ENCODE assay signal across 8 mouse cellular contexts in the genomic region with DNA sequence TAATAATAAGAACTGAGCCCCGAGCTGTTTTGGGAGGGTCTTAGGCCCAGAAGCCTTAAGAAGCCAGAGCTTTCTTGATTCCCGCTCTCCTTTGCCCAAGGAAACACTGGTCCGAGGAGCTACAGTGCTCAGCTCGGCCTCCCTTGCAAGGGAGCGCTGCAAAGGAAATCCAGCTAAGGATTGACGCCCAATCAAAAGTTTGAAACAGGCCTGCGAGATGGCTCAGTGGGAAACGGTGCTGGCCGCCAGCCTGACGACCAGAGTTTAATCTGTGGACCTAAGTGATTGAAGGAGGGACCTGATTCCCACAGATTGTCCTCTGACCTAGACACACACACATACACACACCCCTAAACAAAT. TPM values are rescaled to one million over a fixed set of nuclear protein-coding genes. Genes with fewer than 3 reads are reported as not detected.
DNase-seq lines count a peak whose midpoint lies in the region; ATAC-seq lines count a peak whose summit lies in the region.

No protein-coding gene starts in this region.

- ATAC-seq in megakaryocyte, adult 5-6 weeks (ENCODE audit: poor library complexity, severe bottlenecking) = no peak
- no peak for ATAC-seq in embryonic facial prominence, embryonic 13.5 days (ENCODE audit: insufficient number of reproducible peaks, insufficient read depth, low FRiP score, low TSS enrichment, low read depth)
- ATAC-seq in intestine, embryonic 14.5 days (replicated peaks; ENCODE audit: low FRiP score, low TSS enrichment, low read depth) = 0 out of 2 replicates have a peak, but pooled peaks have one; percentile 3

- no peaks in the 10 kb centered on the region for H3K9me3 ChIP-seq in megakaryocyte, embryonic 14.5 days
- no peaks in the 10 kb centered on the region for H3K9me3 ChIP-seq in embryonic facial prominence, embryonic 13.5 days
- H3K9me3 ChIP-seq in intestine, embryonic 14.5 days (ENCODE audit: control insufficient read depth, low read length) = no peaks in the 10 kb centered on the region
- no peaks in the 10 kb centered on the region for H3K9me3 ChIP-seq in midbrain, embryonic 10.5 days (replicated peaks)

- peaks cover 24% of the 10 kb centered on the region for H3K27me3 ChIP-seq in megakaryocyte, embryonic 14.5 days (replicated peaks)
- H3K27me3 ChIP-seq in embryonic facial prominence, embryonic 13.5 days = peaks cover 43% of the 10 kb centered on the region
- H3K27me3 ChIP-seq in intestine, embryonic 14.5 days (replicated peaks; ENCODE audit: control insufficient read depth, insufficient read depth, low read length) = peaks cover 21% of the 10 kb centered on the region
- peaks cover 67% of the 10 kb centered on the region for H3K27me3 ChIP-seq in midbrain, embryonic 10.5 days (ENCODE audit: low read depth, poor library complexity, severe bottlenecking)

- peaks cover 72% of the 10 kb centered on the region for H3K4me1 ChIP-seq in megakaryocyte, embryonic 14.5 days
- peaks cover 43% of the 10 kb centered on the region for H3K4me1 ChIP-seq in embryonic facial prominence, embryonic 13.5 days
- peaks cover 19% of the 10 kb centered on the region for H3K4me1 ChIP-seq in intestine, embryonic 14.5 days (replicated peaks; ENCODE audit: control insufficient read depth, insufficient read depth, low read length)
- peaks cover 70% of the 10 kb centered on the region for H3K4me1 ChIP-seq in midbrain, embryonic 10.5 days

- peak overlapping the region; percentile 70 for H3K9ac ChIP-seq in embryonic facial prominence, embryonic 13.5 days
- H3K9ac ChIP-seq in intestine, embryonic 14.5 days (ENCODE audit: low read length) = peak overlapping the region; percentile 23

- H3K4me2 ChIP-seq in embryonic facial prominence, embryonic 13.5 days = peak overlapping the region; percentile 98
- H3K4me2 ChIP-seq in intestine, embryonic 14.5 days (ENCODE audit: low read length) = peak overlapping the region; percentile 93

- peak overlapping the region; percentile 94 for H3K4me3 ChIP-seq in megakaryocyte, embryonic 14.5 days (replicated peaks)
- H3K4me3 ChIP-seq in embryonic facial prominence, embryonic 13.5 days = peak overlapping the region; percentile 67
- H3K4me3 ChIP-seq in intestine, embryonic 14.5 days (ENCODE audit: low read depth, low read length) = peak overlapping the region; percentile 71
- H3K4me3 ChIP-seq in midbrain, embryonic 10.5 days = peak overlapping the region; percentile 70

- 8% methylated on average over 10 of the region's 10 CpGs for WGBS in embryonic facial prominence, embryonic 13.5 days
- 14% methylated on average over 10 of the region's 10 CpGs for WGBS in intestine, embryonic 14.5 days
- WGBS in midbrain, embryonic 10.5 days = 2% methylated on average over 10 of the region's 10 CpGs

- H3K36me3 ChIP-seq in megakaryocyte, embryonic 14.5 days (replicated peaks; ENCODE audit: low read length) = peaks cover 27% of the 10 kb centered on the region
- peaks cover 10% of the 10 kb centered on the region for H3K36me3 ChIP-seq in embryonic facial prominence, embryonic 13.5 days
- 0 out of 2 replicates have a peak, but pooled peaks cover 11% of the 10 kb centered on the region for H3K36me3 ChIP-seq in intestine, embryonic 14.5 days (ENCODE audit: control insufficient read depth, insufficient read depth, low read length)
- peaks cover 16% of the 10 kb centered on the region for H3K36me3 ChIP-seq in midbrain, embryonic 10.5 days

- H3K27ac ChIP-seq in embryonic facial prominence, embryonic 13.5 days = peak overlapping the region; percentile 17; the same call in 1 of the 2 replicates
- H3K27ac ChIP-seq in intestine, embryonic 14.5 days (ENCODE audit: low read depth) = no peak overlapping the region; the same call in 1 of the 2 replicates
- H3K27ac ChIP-seq in midbrain, embryonic 10.5 days (replicated peaks) = peak overlapping the region; percentile 85

- DNase-seq in intestine, embryonic 14.5 days (ENCODE audit: low spot score) = no peak
- DNase-seq in midbrain, embryonic 10.5 days (ENCODE audit: low spot score) = no peak
- no peak for DNase-seq in c-Kit-positive CD71-positive TER-119-positive erythroid progenitor cells, embryonic 14.5 days (ENCODE audit: low spot score)
- no peak for DNase-seq in frontal cortex, postnatal 25 days (ENCODE audit: low spot score in 2 of 2)
- DNase-seq in spleen, adult 12 weeks (ENCODE audit: low spot score) = no peak

RNA-seq across cellular contexts. Expression of gene Abhd15, which starts 1.1 kb away (rescaled TPM):
- 2.4 and 4.6 TPM in 2 replicates for polyA plus RNA-seq in megakaryocyte, embryonic 14.5 days (2012; ENCODE audit: insufficient read depth, low replicate concordance)
- 6.8 and 8.3 TPM in 2 replicates for total RNA-seq in megakaryocyte, adult 5-6 weeks (2015)
- 13.8 and 17.0 TPM in 2 replicates for total RNA-seq in megakaryocyte, adult 5-6 weeks (2017)
- polyA plus RNA-seq in embryonic facial prominence, embryonic 13.5 days (2015; fragmentation: Nextera tagmentation; extraction: Ambion mirVana) = 2.0 and 2.2 TPM in 2 replicates
- polyA plus RNA-seq in intestine, embryonic 14.5 days (2014; fragmentation: Nextera tagmentation; extraction: Ambion mirVana) = 2.2 and 3.2 TPM in 2 replicates
- polyA plus RNA-seq in midbrain, embryonic 10.5 days (2016; fragmentation: Nextera tagmentation; extraction: Ambion mirVana) = 3.9 and 4.2 TPM in 2 replicates

RNA-seq across cellular contexts. Expression of gene Trp53i13, which starts 2.0 kb away (rescaled TPM):
- 22.3 and 38.9 TPM in 2 replicates for polyA plus RNA-seq in megakaryocyte, embryonic 14.5 days (2012; ENCODE audit: insufficient read depth, low replicate concordance)
- total RNA-seq in megakaryocyte, adult 5-6 weeks (2015) = 6.2 and 6.5 TPM in 2 replicates
- 5.0 and 5.8 TPM in 2 replicates for total RNA-seq in megakaryocyte, adult 5-6 weeks (2017)
- polyA plus RNA-seq in embryonic facial prominence, embryonic 13.5 days (2015; fragmentation: Nextera tagmentation; extraction: Ambion mirVana) = 54.7 and 55.2 TPM in 2 replicates
- polyA plus RNA-seq in intestine, embryonic 14.5 days (2014; fragmentation: Nextera tagmentation; extraction: Ambion mirVana) = 27.3 and 32.5 TPM in 2 replicates
- polyA plus RNA-seq in midbrain, embryonic 10.5 days (2016; fragmentation: Nextera tagmentation; extraction: Ambion mirVana) = 31.3 and 36.5 TPM in 2 replicates

RNA-seq across cellular contexts. Expression of gene Gm10392, which starts 5.2 kb away (rescaled TPM):
- 0.08 TPM in 1 of 2 replicates, not detected in the other for polyA plus RNA-seq in megakaryocyte, embryonic 14.5 days (2012; ENCODE audit: insufficient read depth, low replicate concordance)
- total RNA-seq in megakaryocyte, adult 5-6 weeks (2015) = not detected in 2 replicates
- total RNA-seq in megakaryocyte, adult 5-6 weeks (2017) = 0.51 and 1.8 TPM in 2 replicates
- polyA plus RNA-seq in embryonic facial prominence, embryonic 13.5 days (2015; fragmentation: Nextera tagmentation; extraction: Ambion mirVana) = not detected in 2 replicates
- polyA plus RNA-seq in intestine, embryonic 14.5 days (2014; fragmentation: Nextera tagmentation; extraction: Ambion mirVana) = not detected in 2 replicates
- 0.12 TPM in 1 of 2 replicates, not detected in the other for polyA plus RNA-seq in midbrain, embryonic 10.5 days (2016; fragmentation: Nextera tagmentation; extraction: Ambion mirVana)

RNA-seq across cellular contexts. Expression of gene Git1, which starts 20.4 kb away (rescaled TPM):
- polyA plus RNA-seq in megakaryocyte, embryonic 14.5 days (2012; ENCODE audit: insufficient read depth, low replicate concordance) = 65.1 and 158 TPM in 2 replicates
- total RNA-seq in megakaryocyte, adult 5-6 weeks (2015) = 17.6 and 20.0 TPM in 2 replicates
- 12.3 and 18.7 TPM in 2 replicates for total RNA-seq in megakaryocyte, adult 5-6 weeks (2017)
- 10.8 and 11.1 TPM in 2 replicates for polyA plus RNA-seq in embryonic facial prominence, embryonic 13.5 days (2015; fragmentation: Nextera tagmentation; extraction: Ambion mirVana)
- polyA plus RNA-seq in intestine, embryonic 14.5 days (2014; fragmentation: Nextera tagmentation; extraction: Ambion mirVana) = 17.7 and 19.8 TPM in 2 replicates
- polyA plus RNA-seq in midbrain, embryonic 10.5 days (2016; fragmentation: Nextera tagmentation; extraction: Ambion mirVana) = 10.9 and 11.7 TPM in 2 replicates

RNA-seq across cellular contexts. Expression of gene Ankrd13b, which starts 24.3 kb away (rescaled TPM):
- 6.7 and 9.3 TPM in 2 replicates for polyA plus RNA-seq in megakaryocyte, embryonic 14.5 days (2012; ENCODE audit: insufficient read depth, low replicate concordance)
- 2.0 and 2.1 TPM in 2 replicates for total RNA-seq in megakaryocyte, adult 5-6 weeks (2015)
- 2.8 and 9.1 TPM in 2 replicates for total RNA-seq in megakaryocyte, adult 5-6 weeks (2017)
- polyA plus RNA-seq in embryonic facial prominence, embryonic 13.5 days (2015; fragmentation: Nextera tagmentation; extraction: Ambion mirVana) = 8.5 and 10.4 TPM in 2 replicates
- polyA plus RNA-seq in intestine, embryonic 14.5 days (2014; fragmentation: Nextera tagmentation; extraction: Ambion mirVana) = 7.3 and 8.3 TPM in 2 replicates
- polyA plus RNA-seq in midbrain, embryonic 10.5 days (2016; fragmentation: Nextera tagmentation; extraction: Ambion mirVana) = 7.4 and 11.8 TPM in 2 replicates
